Mouse (Mus musculus): ENCODE measurements around the gene Wapl. TPM values are rescaled to one million over a fixed set of nuclear protein-coding genes. Genes with fewer than 3 reads are reported as not detected.

Gene Wapl
- polyA plus RNA-seq, 1 experiment: 12.1 TPM

DNA sequence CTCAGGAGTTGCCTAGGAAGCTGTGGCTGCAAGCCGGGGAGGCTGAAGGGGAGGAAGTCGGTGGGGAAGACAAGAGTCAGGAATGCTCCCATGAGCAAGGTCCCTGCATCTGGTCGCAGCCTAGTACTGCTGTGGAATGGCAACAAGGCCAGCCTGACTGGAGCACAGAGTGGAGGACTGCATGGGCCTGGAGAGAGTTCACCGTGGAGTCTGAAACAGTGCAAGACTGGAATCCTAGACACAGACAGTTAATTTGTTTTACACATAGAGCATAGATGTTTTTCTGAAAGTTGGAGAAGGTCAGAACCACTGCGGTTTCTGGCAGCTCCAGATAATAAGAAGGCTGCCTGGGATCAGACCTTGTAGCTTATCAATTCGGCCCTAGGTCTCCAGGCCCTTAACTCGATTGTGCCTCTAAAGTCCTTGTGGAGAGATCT, 13.4 kb upstream of the Wapl start:
- Histone ChIP-seq H3K4me2 (ENCODE audit: low read depth) (no peak overlapping the region), H3K27me3 (ENCODE audit: control insufficient read depth, insufficient read depth, insufficient read length) (peaks cover 5% of the 10 kb centered on the region), H3K36me3 (ENCODE audit: control insufficient read depth, insufficient read depth) (no peaks in the 10 kb centered on the region), H3K4me3 (no peak overlapping the region), H3ac (ENCODE audit: control insufficient read depth, insufficient read length) (no peak overlapping the region), H3K79me2 (ENCODE audit: control insufficient read depth, insufficient read depth) (no peaks in the 10 kb centered on the region)
- TF ChIP-seq TCF12 (IDR thresholded peaks at IDR 0.05; ENCODE audit: insufficient read depth, poor library complexity, severe bottlenecking): no peak
- TF ChIP-seq REST (IDR thresholded peaks at IDR 0.05; ENCODE audit: insufficient read depth, insufficient read length): no peak
- no peak for TF ChIP-seq TCF3 (IDR thresholded peaks at IDR 0.05; ENCODE audit: insufficient read length, low read depth)
- no peak for TF ChIP-seq SRF (IDR thresholded peaks at IDR 0.05; ENCODE audit: control insufficient read depth, insufficient read length, low read depth)
- TF ChIP-seq MYOG (IDR thresholded peaks at IDR 0.05; ENCODE audit: control insufficient read depth in 1 of 3, insufficient read depth in 1 of 3, insufficient read length in 2 of 3, low read depth in 2 of 3): no peak

DNA sequence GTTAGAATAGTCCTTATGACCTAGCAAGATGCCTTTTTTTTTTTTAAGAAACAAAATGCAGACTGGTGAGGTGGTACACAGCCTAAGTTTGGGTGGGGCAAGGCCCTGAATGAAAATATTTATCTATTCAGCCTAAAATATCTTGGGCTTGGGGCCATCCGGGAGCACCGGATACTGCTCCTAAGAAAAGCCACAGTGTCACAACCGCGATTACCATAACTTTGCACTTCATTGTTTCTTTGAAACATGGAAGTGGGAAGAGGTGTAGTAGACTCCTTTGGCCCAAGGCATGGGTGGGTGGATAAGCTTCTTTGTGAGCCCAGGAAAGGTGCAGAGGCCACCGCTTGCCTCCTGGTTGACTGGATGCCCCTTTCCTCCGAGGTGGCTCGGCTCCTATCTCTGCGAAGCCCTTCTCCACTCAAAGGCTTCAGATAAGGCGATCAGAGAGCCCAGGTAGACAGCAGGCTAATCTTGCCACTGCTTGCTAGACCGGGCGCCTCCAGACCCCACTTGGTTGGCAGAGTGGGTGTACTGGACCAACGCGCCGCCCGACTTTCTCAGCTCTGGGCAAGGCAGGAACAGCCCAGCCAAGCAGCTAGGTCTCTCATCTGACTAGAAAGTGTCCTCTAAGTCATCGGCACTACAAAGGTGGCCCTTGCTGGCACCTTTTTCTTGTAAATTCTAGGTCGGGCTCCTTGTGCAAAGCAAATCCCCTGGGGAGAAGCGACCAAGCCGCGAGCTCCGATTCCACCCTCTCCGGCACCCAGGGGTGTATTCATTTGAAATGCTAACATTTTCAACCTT, 12.7 kb upstream of the Wapl start:
- no peak for TF ChIP-seq CEBPB (IDR thresholded peaks at IDR 0.05; ENCODE audit: insufficient read depth, poor library complexity, severe bottlenecking)
- TF ChIP-seq MAX (IDR thresholded peaks at IDR 0.05; ENCODE audit: low read depth): no peak
- no peak for TF ChIP-seq MYOG (IDR thresholded peaks at IDR 0.05; ENCODE audit: control insufficient read depth in 1 of 3, insufficient read depth in 1 of 3, insufficient read length in 2 of 3, low read depth in 2 of 3)
- TF ChIP-seq E2F4 (IDR thresholded peaks at IDR 0.05; ENCODE audit: insufficient read depth): no peak
- TF ChIP-seq POLR2AphosphoS2 (IDR thresholded peaks at IDR 0.05; ENCODE audit: insufficient read length, low read depth): no peak
- TF ChIP-seq SRF (IDR thresholded peaks at IDR 0.05; ENCODE audit: control insufficient read depth, insufficient read length, low read depth): no peak
- no peak for TF ChIP-seq POLR2A (IDR thresholded peaks at IDR 0.05; ENCODE audit: insufficient read length, low read depth)
- TF ChIP-seq TCF12 (IDR thresholded peaks at IDR 0.05; ENCODE audit: insufficient read depth, poor library complexity, severe bottlenecking): no peak
- TF ChIP-seq REST (IDR thresholded peaks at IDR 0.05; ENCODE audit: insufficient read depth, insufficient read length): no peak
- TF ChIP-seq USF1 (IDR thresholded peaks at IDR 0.05; ENCODE audit: low read depth): no peak
- no peak overlapping the region for H3ac ChIP-seq (ENCODE audit: control insufficient read depth, insufficient read length)
- H3K4me2 ChIP-seq (ENCODE audit: low read depth): peak overlapping the region; percentile 80
- peak overlapping the region; percentile 19 for H3K4me3 ChIP-seq
- no peaks in the 10 kb centered on the region for H3K79me2 ChIP-seq (ENCODE audit: control insufficient read depth, insufficient read depth)
- no peaks in the 10 kb centered on the region for H3K36me3 ChIP-seq (ENCODE audit: control insufficient read depth, insufficient read depth)
- H3K27me3 ChIP-seq (ENCODE audit: control insufficient read depth, insufficient read depth, insufficient read length): peaks cover 5% of the 10 kb centered on the region

DNA sequence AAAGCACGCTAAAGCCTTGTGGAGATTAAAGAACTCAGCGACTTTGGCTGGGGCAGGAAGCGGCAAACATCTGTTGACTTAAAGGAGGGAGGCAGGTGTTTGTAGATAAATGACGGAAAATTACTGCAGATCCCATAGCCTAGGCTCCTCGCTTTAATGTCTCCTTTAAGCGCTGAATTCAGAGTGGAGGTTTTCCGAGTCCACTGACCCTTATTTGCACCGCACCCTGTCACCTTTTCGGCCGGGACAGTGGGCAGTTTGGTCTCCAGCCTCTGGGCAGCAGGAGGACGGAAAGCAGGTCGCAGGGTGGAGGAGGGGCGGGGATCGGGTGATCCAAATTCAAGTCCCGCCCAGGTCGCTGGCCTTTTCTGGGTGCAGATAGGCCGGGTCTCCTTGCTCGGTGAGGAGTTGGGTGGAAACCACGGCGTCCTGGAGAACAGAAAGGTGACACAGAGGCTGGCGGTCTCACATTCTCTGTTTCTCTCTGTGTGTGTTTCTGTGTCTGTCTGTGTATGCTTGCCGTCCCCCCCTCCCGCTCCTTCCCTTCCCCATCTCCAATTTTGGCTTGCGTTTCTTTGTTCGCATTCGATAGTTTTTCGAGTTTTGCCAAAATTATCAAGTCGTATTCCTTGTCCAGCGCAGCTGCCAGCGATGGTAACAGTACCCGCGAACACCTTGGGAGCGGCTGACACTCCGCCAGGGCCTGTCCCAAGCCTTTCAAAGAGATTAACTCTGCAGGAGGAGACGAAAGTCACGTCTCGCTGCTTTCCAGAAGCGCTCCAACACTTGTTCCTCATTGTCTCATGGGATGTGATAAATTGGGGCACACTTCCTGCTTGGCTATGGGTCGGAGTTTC, 11.9 kb upstream of the Wapl start:
- H3K36me3 ChIP-seq (ENCODE audit: control insufficient read depth, insufficient read depth): no peaks in the 10 kb centered on the region
- TF ChIP-seq MYOG (IDR thresholded peaks at IDR 0.05; ENCODE audit: control insufficient read depth in 1 of 3, insufficient read depth in 1 of 3, insufficient read length in 2 of 3, low read depth in 2 of 3): no peak
- no peak for TF ChIP-seq SRF (IDR thresholded peaks at IDR 0.05; ENCODE audit: control insufficient read depth, insufficient read length, low read depth)
- no peak overlapping the region for H3ac ChIP-seq (ENCODE audit: control insufficient read depth, insufficient read length)
- peak overlapping the region; percentile 19 for H3K4me3 ChIP-seq
- peaks cover 5% of the 10 kb centered on the region for H3K27me3 ChIP-seq (ENCODE audit: control insufficient read depth, insufficient read depth, insufficient read length)
- H3K79me2 ChIP-seq (ENCODE audit: control insufficient read depth, insufficient read depth): no peaks in the 10 kb centered on the region
- peak overlapping the region; percentile 80 for H3K4me2 ChIP-seq (ENCODE audit: low read depth)

DNA sequence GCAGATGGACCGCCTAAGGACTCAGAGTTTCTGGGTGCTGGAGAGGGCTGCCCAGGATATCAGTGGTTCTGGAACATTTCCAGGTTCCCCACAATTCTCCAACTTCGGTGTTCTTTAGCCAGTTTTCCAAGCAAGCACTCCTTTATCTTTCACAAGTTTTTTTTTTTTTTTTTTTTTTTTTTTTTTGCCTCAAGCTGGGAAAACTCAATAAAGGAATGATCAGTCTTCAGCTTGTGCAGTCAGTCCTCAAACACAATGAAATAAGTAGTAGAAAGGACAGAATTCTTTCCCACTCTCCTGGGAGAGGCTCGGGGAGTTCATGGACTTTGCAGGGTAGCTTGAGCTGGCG, 11.3 kb upstream of the Wapl start:
- Histone ChIP-seq H3K27me3 (ENCODE audit: control insufficient read depth, insufficient read depth, insufficient read length) (peaks cover 5% of the 10 kb centered on the region), H3K79me2 (ENCODE audit: control insufficient read depth, insufficient read depth) (no peaks in the 10 kb centered on the region), H3ac (ENCODE audit: control insufficient read depth, insufficient read length) (no peak overlapping the region), H3K4me2 (ENCODE audit: low read depth) (peak overlapping the region; percentile 80), H3K36me3 (ENCODE audit: control insufficient read depth, insufficient read depth) (no peaks in the 10 kb centered on the region), H3K4me3 (peak overlapping the region; percentile 19)
- TF ChIP-seq MYOD1 (IDR thresholded peaks at IDR 0.05; ENCODE audit: control insufficient read depth in 1 of 3, insufficient read length in 2 of 3, low read depth in 2 of 3): no peak
- no peak for TF ChIP-seq SRF (IDR thresholded peaks at IDR 0.05; ENCODE audit: control insufficient read depth, insufficient read length, low read depth)
- TF ChIP-seq REST (IDR thresholded peaks at IDR 0.05; ENCODE audit: insufficient read depth, insufficient read length): no peak
- TF ChIP-seq E2F4 (IDR thresholded peaks at IDR 0.05; ENCODE audit: insufficient read depth): no peak
- no peak for TF ChIP-seq MAX (IDR thresholded peaks at IDR 0.05; ENCODE audit: low read depth)
- no peak for TF ChIP-seq TCF12 (IDR thresholded peaks at IDR 0.05; ENCODE audit: insufficient read depth, poor library complexity, severe bottlenecking)
- no peak for TF ChIP-seq POLR2A (IDR thresholded peaks at IDR 0.05; ENCODE audit: insufficient read length, low read depth)
- no peak for TF ChIP-seq POLR2AphosphoS2 (IDR thresholded peaks at IDR 0.05; ENCODE audit: insufficient read length, low read depth)
- no peak for TF ChIP-seq USF1 (IDR thresholded peaks at IDR 0.05; ENCODE audit: low read depth)
- no peak for TF ChIP-seq CEBPB (IDR thresholded peaks at IDR 0.05; ENCODE audit: insufficient read depth, poor library complexity, severe bottlenecking)
- no peak for TF ChIP-seq MYOG (IDR thresholded peaks at IDR 0.05; ENCODE audit: control insufficient read depth in 1 of 3, insufficient read depth in 1 of 3, insufficient read length in 2 of 3, low read depth in 2 of 3)
- no peak for TF ChIP-seq TCF3 (IDR thresholded peaks at IDR 0.05; ENCODE audit: insufficient read length, low read depth)
